Mouse (Mus musculus): ENCODE results near the gene Cmya5. TPM values are rescaled to one million over a fixed set of nuclear protein-coding genes. Genes with fewer than 3 reads are reported as not detected.

Cmya5 gene
- total RNA-seq, 4 experiments from 2014 or later, result 4.7 to 6.2 (median 5.7) TPM

DNA sequence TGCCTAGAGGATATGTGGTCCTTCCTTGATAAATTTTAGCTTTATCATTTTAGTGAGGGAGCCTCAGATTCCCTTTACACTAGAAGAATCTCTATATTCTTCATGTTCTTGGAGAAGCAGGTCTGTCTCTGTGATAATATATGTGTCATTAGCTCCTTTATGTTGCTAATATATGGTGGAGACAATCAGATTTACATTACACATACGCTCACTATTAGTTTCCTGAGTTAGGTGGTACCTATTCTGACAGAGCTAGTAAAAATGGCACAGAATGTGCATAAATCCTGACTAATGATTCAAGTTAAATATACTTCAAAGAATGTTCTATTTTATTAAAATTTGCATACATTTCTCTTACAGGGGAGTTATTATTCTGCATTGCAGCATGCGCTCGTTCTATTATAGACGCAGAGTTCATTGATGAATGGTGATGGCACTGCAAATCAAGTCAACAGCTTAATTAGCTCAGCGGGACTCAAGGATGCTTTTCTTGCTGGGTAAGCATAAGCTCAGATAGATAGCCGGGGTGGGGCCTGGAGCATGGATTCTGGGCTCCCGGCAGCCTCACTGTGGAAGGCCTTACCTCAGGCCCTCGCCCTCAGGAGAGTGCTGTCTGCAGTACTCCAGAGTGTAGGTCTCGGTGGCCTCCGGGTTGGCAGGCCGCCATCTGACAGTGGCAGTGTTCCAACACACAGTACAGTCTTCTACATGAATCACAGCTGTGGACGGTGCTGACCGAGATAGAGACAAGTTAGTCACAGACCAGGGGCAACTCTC, 81.5 kb downstream of the Cmya5 start:
- peak in 1 of 2 experiments; percentile 32 for DNase-seq (ENCODE audit: low spot score in 2 of 2)

- no peak for DNase-seq (ENCODE audit: low spot score in 2 of 2)
These were observed 83.2 kb downstream of the Cmya5 start for GRCm38 (mm10) chr13:93061311-93061710.

DNA sequence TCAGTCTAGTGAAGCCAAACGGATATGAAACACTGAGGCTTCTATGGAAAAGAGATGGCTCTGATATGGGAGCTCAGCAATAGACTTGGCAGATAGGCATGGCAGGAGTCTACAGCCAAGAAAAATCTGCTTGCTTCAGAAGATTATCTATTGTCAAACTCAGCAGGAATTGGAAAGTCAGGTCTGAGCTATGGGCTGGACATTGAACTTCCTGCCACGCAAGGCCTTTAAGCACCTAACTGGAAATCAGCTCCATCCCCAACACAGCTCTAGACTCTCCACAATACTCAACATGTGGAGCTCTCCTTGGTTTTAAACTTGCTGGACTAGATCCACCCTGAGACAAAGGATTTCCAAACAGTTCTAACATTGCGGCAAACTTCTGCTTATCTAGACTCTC, 84.1 kb downstream of the Cmya5 start:
- no peak for DNase-seq (ENCODE audit: low spot score in 2 of 2)

GRCm38 (mm10) chr13:93058551-93059011, 85.9 kb downstream of the Cmya5 start:
- DNase-seq (ENCODE audit: low spot score in 2 of 2), result peak; percentile 48 to 75

- DNase-seq (ENCODE audit: low spot score in 2 of 2), result no peak
These were observed 86.8 kb downstream of the Cmya5 start for GRCm38 (mm10) chr13:93057492-93058260.

- DNase-seq (ENCODE audit: low spot score in 2 of 2), result no peak
These were observed 88.4 kb downstream of the Cmya5 start for GRCm38 (mm10) chr13:93056091-93056490.

DNA sequence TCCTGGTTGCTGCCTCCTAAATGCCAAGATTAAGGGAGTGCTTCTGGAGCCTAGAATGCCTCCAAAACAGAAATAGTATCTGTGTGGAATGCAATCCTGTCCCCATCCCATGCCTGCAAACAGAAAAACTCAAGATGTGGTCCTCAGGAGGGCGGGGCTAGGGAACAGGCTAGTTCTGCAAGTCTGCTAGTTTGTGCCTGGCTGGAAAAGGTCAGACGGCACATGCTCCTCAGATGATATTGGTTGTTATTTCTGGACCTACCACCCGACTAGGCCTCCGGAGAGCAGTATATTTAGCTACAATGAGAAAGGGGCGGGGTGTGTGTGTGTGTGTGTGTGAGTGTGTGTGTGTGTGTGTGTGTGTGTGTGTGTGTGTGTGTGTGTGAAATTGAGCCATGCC, 93.0 kb downstream of the Cmya5 start:
- DNase-seq (ENCODE audit: low spot score in 2 of 2), result no peak

GRCm38 (mm10) chr13:93041021-93041420, 103.5 kb downstream of the Cmya5 start:
- no peak for DNase-seq (ENCODE audit: low spot score in 2 of 2)

DNA sequence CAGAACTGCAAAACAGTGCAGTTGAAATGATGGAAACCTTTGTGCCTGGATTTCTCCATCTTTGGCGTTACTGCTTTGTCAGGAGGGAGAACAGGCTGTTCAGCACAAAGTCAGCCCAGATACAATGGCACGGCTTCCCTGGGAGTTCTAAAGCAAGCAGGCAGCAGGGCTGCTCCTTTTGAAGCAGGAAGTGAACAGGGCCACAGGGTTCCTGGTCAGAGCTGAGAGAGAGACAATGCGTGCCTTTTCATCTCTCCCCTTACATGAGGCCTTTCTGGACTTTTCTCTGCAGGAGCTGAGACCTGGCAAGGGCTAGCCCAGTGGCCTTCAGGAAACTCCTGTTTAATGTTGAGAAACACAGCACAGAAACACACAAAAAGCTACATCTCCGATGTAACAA, 108.3 kb downstream of the Cmya5 start:
- DNase-seq (ENCODE audit: low spot score in 2 of 2), result no peak

DNA sequence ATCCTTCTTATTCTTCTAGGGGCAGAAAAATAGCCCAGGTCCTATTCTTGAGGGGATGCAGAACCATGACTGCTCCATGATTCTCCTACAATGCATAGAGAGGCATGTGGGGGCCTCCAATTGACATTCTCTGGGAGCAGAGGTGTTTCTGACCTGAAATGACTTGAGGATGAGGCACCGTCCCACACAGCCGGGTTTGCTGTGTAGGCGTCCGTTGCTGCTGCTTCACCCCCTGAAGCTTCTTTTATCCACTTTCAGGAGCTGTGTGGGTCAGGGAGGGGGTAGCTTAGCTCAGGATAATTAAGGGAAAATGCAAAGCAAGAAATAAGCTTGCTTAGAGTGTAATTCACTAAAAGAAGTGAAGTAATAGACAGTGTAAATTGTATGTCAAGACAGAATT, 115.2 kb downstream of the Cmya5 start:
- peak in 1 of 2 experiments; percentile 60 for DNase-seq (ENCODE audit: low spot score in 2 of 2)

- DNase-seq (ENCODE audit: low spot score in 2 of 2), result no peak
These were observed 119.7 kb downstream of the Cmya5 start for GRCm38 (mm10) chr13:93024837-93025236.

- no peak for DNase-seq (ENCODE audit: low spot score in 2 of 2)
These were observed 122.4 kb downstream of the Cmya5 start for GRCm38 (mm10) chr13:93022158-93022557.

DNA sequence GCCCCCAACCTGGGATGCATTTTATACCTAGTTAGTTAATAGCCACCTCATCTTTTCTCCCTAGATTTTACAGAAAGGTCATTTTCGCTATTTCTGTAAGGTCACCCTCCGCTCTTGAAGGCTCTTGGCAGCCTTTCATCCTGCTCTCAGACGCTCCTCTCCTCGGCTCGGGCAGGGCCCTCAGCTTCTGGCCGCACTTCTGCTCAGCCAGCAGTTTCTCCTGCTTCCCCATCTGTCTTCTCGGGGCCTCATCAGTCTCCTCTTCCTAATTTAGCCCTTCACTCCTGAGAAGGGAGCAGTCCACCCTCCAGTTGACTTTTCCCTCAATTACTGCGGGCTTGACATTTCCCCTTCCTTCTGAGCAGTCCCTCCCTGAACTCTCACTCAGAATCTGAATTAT, 131.6 kb downstream of the Cmya5 start:
- DNase-seq (ENCODE audit: low spot score in 2 of 2), result no peak

GRCm38 (mm10) chr13:93011315-93011714, 133.2 kb downstream of the Cmya5 start:
- no peak for DNase-seq (ENCODE audit: low spot score in 2 of 2)

DNA sequence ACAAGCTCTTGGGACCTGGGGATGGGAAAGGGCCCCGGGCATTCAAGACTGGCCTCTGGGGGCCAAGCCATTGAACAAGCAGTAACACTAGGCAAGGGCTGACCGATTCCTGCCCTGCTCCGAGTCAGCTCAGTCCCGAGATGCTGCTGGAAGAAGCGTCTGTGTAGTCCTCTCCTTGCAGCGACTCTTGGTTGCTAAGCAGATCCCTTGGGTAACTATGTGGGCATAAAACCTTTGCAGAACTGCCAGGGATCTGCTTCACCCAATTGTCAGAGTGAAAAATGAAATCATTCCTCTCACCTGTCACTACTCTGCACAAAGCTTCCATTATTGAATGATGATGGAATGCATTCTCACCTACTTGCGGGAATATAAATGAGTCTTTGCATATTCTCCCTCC, 134.0 kb downstream of the Cmya5 start:
- peak in 1 of 2 experiments; percentile 74 for DNase-seq (ENCODE audit: low spot score in 2 of 2)

GRCm38 (mm10) chr13:93007078-93007477, 137.4 kb downstream of the Cmya5 start:
- DNase-seq (ENCODE audit: low spot score in 2 of 2), result no peak

DNA sequence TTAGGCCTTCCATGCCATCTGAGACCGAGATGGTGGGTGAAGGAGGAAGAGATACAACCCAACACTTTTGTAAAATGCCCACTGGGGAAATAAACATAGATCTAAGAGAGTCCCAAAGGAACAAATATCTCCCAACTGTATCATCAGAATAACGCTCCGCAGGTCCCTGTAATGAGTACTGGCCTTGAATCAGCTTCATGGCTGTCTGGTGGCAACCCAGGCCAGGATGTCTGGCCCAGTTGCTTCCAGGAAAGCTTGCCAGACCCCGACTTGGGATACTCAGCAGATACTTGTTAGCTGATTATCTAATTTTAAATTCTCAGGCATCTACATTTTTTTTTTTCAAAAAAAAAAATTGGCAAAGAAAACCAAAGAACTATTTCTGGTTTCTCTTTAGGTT, 138.2 kb downstream of the Cmya5 start:
- DNase-seq (ENCODE audit: low spot score in 2 of 2), result peak in 1 of 2 experiments; percentile 53

- no peak for DNase-seq (ENCODE audit: low spot score in 2 of 2)
These were observed 140.5 kb downstream of the Cmya5 start for GRCm38 (mm10) chr13:93004003-93004402.

DNA sequence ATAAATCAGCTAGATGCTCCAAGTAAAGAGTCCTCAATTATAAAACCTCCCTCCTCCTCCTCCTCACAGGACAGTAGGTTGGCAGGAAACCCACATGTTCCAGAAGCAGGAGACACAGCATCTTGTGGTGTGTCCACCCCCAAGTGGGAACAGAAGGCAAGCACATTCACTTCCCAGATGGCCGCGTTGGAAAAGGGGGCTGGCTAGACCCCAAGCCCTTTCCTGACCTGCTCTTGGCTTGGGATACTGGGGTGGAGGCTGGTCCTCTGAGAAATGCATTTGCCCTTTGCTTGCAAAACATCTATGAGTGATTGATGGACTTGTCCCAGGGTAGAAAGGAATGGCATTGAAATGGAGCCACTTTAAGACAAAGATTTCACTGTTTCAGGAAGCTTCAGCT, 142.1 kb downstream of the Cmya5 start:
- peak in 1 of 2 experiments; percentile 65 for DNase-seq (ENCODE audit: low spot score in 2 of 2)

DNA sequence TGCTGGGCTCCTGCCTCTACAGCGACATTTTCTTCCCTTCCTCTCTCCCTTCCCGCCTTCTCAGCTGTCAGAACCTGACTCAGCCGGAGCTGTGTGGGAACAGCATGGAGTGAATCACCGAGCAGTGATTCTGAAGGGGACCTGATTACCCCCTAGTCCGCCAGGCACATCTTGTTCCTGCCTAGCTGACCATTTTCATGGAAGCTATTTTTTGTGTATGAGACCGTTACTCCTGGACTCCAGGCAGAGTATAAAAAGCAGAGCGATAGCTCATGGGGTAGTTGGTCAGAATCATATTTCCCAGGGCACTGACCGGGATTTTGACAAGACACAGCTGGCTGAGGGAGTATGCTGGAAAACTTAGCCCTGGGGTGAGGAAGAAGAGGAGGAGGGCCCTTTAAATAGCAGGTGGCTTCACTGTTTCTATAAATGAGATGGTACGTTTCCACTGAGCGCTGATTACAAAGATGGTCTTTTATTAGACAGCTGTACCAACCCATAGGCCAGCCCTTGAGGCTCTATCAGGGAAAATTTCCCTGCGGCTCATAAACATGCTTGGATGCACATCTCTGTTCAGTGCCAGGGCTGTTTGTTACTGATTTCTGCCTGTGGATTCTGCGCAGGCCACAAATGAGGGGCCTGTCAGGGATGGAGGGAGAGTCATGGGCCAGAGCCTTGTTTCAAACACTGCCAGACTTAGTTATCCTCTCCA, 143.7 kb downstream of the Cmya5 start:
- DNase-seq (ENCODE audit: low spot score in 2 of 2), result peak in 1 of 2 experiments; percentile 80

DNA sequence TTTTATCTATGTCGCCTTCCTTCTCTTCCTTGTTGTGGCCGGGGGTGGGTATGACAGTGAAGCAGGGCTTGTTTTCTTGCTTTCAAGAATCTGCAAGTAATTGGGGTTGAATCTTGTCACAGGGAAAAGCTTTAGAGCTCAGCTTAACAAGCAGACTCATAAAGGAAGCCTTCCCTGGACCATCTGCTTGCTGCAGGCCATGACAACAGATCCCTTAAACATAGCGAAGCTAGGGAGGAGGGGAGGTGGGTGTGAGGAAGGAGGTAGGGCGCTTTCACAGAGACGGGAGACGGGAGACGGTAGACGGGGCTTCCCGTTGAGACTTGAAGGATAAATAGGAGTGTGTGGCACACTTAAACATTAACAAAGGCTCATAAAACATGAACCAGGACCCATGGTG, 144.7 kb downstream of the Cmya5 start:
- DNase-seq (ENCODE audit: low spot score in 2 of 2), result peak in 1 of 2 experiments; percentile 88

DNA sequence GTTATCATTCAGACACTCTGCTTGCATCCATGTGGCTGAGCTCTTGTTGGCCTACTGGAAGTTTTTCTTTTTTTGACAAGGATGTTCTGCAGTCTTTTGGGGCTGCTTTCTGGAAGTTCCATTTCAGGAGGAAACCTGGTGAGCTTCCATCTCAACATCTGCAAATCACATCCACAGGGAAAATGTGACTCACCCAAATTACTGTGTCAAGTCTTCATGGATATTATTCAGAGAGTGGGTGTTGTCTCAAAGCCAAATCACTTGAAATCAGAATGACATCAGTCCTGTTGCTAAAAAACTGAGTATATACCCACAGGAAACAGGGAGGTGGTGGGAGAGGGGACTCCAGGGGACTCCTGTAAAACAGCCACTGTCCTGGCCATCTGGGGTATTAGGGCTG, 149.8 kb downstream of the Cmya5 start:
- DNase-seq (ENCODE audit: low spot score in 2 of 2), result no peak

Data from left cerebral cortex, adult 8-10 months (tissue).